ENCODE assay signal across 19 mouse cellular contexts in genomic region chr2:91139764-91140163, GRCm38 (mm10). TPM values are rescaled to one million over a fixed set of nuclear protein-coding genes. Genes with fewer than 3 reads are reported as not detected.
A peak's percentile ranks its signal among the peaks of the same experiment; 100 is the strongest.
DNase-seq lines count a peak whose midpoint lies in the region.
"Had no signal": no experiment of that assay in that cellular context is flagged by ENCODE, and none has a peak within 500 bp of the region (broad histone marks: within the 10 kb centered on the region; RNA-seq: fewer than 3 reads in every experiment).

No protein-coding gene starts in this region.

- intact Hi-C loops in heart, postnatal 25 days (cut with DNase I) = no loop called here

- peak; percentile 86 for DNase-seq in heart, adult 11 months
- no peak for DNase-seq in heart, postnatal 25 days (ENCODE audit: low spot score)
- DNase-seq in ES-CJ7 (ENCODE audit: low read depth, low spot score) (peak; percentile 42), ZHBTc4 (ENCODE audit: low read depth, low spot score) (peak; percentile 74)
- DNase-seq in urinary bladder, postnatal 4 days (ENCODE audit: low spot score in 2 of 2) = no peak
- DNase-seq in B cell, adult 2 months = no peak
- DNase-seq: adrenal gland, adult 2 months; adrenal gland, postnatal 14 days; cerebellum, adult 11 months; cerebellum, adult 2 months; cerebellum, adult 9-11 months; cerebellum, postnatal 25 days; embryo, embryonic 11 days; forebrain, postnatal 0 days; gastrocnemius, adult 2 months; gastrocnemius, postnatal 14 days; heart, adult 2 months; heart, postnatal 36 days; kidney, adult 18-20 months had no signal

RNA-seq across cellular contexts. Expression of gene Mybpc3, which starts 21.8 kb away (rescaled TPM):
- total RNA-seq in heart, postnatal 25 days (2021) = 1,000 to 10,000 TPM; 1,615 to 1,699 TPM
- total RNA-seq: adrenal gland, postnatal 14 days had no signal

RNA-seq across cellular contexts. Expression of gene Madd, which starts 43.9 kb away (rescaled TPM):
- 1 to 10 TPM; 5.4 to 6.2 TPM for total RNA-seq in heart, postnatal 25 days (2021)

RNA-seq across cellular contexts. Expression of gene Spi1, which starts 57.6 kb away (rescaled TPM):
- 1 to 10 TPM; 3.7 to 4.3 TPM for total RNA-seq in heart, postnatal 25 days (2021)

Comparison
In these comparisons a context has a peak if more than half of its experiments do, and no peak if none do; other contexts are left out.
1. DNase-seq: peak in heart, adult 11 months (single experiment), ES-CJ7 (single experiment) and ZHBTc4 (single experiment); none in heart, postnatal 25 days (single experiment), urinary bladder, postnatal 4 days (0 of 2) and B cell, adult 2 months (0 of 2).